Mouse (Mus musculus): Measurements from ENCODE around the gene Vkorc1l1.

The Vkorc1l1 gene

GRCm38 (mm10) chr5:129942073-129942939, 536 bp downstream of the Vkorc1l1 start:
- DNase-seq (ENCODE audit: low read depth): peak; percentile 63

DNA sequence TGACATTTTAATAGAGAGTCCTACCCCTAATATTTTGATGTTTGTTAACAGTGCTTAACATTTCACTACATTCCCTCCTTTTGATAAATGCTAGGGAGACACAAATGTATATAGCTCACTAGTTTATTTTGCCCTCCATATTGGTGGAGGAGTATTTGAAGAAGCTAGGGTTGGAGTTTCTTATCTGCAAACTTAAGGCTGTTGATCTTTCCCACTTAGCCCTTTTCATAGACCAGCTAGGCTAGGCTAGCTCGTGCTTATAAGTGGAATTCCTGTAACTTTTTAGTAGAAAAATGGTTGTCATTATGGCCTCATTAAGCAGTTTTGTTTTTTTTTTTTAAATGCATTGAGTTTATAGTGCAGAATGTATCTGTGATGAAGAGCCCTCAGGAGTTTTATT, 1.6 kb downstream of the Vkorc1l1 start:
- DNase-seq (ENCODE audit: low read depth): no peak

DNA sequence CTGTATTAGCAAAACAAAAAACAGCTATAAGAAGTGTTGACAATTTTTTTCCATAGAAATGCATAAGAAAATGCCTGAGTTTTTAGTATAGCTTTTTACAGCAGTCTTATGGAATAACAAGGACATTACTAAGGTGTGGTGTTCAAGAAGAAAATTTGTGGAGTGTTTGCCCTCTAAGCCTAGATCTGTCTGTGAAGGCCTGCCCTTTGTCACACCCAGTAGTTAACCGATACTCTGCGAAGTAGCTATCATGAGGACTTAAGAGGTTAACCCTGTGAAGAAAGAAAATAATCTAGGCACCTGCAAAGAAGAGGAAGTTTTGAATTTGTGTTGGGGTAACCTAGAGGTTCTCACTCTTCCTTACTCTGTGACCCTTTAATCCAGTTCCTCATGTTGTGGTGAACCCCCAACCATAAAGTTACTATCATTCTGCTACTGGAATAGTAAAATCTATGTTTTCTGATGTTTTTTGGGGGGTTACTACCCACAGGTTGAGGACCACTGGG, 5.8 kb downstream of the Vkorc1l1 start:
- DNase-seq (ENCODE audit: low read depth): no peak

GRCm38 (mm10) chr5:129952143-129952542, 10.4 kb downstream of the Vkorc1l1 start:
- DNase-seq (ENCODE audit: low read depth): no peak

GRCm38 (mm10) chr5:129954473-129955254, 12.9 kb downstream of the Vkorc1l1 start:
- peak; percentile 70 for DNase-seq (ENCODE audit: low read depth)

GRCm38 (mm10) chr5:129955792-129956191, 14.0 kb downstream of the Vkorc1l1 start:
- peak; percentile 99 for DNase-seq (ENCODE audit: low read depth)

- DNase-seq (ENCODE audit: low read depth): no peak
These were observed 21.5 kb downstream of the Vkorc1l1 start for GRCm38 (mm10) chr5:129963224-129963623.

DNA sequence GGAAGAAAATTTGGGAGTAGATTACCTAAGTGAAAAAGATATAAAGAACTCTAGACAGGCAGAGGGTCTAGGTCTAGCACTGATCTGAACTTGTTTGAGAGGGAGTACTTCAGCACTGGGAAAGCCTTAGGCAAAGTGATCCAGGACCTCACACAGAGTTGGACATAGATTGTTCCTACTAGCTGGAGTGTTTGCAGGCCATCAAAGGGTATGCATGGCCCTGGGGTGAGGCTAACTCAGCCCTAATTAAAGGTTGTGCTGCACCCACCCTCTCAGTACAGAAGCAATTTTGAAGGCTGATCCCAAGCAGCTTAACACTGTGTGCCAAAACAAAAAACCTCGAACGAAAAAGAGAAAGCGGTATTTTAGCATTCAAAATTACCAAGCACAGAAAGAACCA, 24.7 kb downstream of the Vkorc1l1 start:
- DNase-seq (ENCODE audit: low read depth): no peak

DNA sequence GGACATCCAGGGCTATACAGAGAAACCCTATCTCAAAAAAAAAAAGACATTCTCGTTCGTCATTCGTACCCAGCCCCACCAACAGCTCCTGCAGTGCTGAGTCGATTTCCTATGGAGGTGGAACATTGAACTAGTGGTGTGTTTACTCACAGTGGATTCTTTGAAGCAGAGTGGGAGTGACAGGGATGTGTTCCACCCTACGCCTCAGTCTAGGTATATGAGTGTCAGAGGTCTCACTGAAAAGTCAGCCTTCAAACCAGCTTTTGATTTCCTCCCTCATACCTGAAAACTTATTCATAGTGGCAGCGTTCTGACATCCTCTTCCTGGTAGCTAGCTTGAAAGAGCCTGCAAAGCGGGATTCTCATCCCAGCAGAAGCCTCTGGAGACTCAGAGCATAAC, 26.6 kb downstream of the Vkorc1l1 start:
- DNase-seq (ENCODE audit: low read depth): no peak

- DNase-seq (ENCODE audit: low read depth): peak; percentile 76
These were observed 29.7 kb downstream of the Vkorc1l1 start for GRCm38 (mm10) chr5:129971491-129971890.

GRCm38 (mm10) chr5:129974354-129974753, 32.6 kb downstream of the Vkorc1l1 start:
- no peak for DNase-seq (ENCODE audit: low read depth)

GRCm38 (mm10) chr5:129974866-129975311, 33.1 kb downstream of the Vkorc1l1 start:
- peak; percentile 63 for DNase-seq (ENCODE audit: low read depth)

DNA sequence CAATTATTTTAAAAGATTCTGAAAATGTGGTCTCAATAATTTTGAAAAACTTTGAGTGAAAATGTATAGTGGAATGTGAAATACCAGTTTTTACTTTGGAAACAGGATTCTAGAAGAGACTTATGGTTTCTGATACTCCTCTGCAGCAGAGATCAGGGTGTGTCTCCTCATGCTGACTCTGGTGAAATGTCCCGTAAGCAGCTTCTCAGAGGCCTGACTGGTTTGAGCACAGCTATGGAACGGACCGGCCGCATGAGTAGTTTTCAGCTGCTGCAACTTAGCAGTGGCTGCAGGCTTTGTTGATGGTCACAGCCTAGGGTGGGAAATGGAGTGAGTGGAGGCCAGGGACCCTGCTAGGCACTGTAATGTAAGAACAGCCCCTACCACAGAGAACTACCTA, 36.0 kb downstream of the Vkorc1l1 start:
- no peak for DNase-seq (ENCODE audit: low read depth)

DNA sequence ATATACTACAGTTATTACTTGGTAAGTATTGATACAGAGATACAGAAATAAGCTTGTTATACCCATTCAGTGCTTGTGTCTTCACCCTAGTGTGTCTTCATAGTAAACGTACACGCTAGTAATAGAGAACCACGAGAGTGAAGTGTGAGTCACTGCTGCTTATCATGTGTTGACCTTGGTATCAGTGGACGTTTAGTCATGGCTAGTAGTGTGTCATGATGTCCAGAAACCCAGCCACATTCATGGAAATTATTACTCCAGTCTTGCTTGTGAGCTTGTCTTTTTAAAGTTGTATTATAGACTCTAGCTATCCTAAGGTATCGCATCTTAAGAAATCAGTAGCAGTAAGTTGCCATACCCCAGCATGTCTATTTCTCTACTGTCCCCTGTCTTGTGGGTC, 36.8 kb downstream of the Vkorc1l1 start:
- peak; percentile 94 for DNase-seq (ENCODE audit: low read depth)

DNA sequence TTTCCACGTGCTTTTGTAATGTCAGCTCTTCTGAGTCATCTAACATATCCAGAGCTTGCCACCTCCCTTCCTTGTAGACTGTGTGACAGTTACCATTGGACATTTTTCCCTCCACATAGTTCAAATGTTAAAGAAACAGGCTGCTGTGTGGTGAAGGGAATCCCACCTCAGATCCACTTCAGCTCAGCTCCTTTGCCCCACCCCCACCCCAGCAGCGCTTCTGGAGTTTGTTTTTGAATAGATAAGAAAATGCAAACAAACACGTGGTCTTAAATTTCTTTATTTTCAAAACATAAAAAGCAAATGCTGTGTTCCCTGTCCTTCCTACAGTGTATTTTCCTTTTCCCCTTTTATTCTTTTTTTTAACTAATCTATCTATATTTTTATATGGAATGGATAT, 38.4 kb downstream of the Vkorc1l1 start:
- no peak for DNase-seq (ENCODE audit: low read depth)

DNA sequence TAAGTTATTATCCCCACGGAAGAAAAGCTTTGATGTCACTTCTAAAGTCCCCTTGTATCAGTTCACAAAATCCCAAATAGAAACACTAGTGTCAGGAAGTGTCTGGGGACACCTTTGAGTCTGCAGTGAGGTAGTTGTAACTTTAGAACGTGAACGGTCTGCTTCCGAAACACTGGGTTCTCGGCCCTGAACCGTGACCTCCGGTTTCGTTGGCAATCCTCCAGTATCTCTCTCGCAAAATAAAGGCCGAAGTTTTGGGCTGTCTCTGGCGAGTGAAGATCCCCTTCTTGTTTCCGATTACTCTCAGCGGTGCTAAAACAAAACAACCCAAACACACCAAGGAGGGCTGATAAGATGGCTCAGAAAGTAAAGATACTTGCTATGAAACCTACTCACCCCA, 47.6 kb downstream of the Vkorc1l1 start:
- DNase-seq (ENCODE audit: low read depth): no peak

GRCm38 (mm10) chr5:129991898-129992297, 50.1 kb downstream of the Vkorc1l1 start:
- DNase-seq (ENCODE audit: low read depth): no peak

DNA sequence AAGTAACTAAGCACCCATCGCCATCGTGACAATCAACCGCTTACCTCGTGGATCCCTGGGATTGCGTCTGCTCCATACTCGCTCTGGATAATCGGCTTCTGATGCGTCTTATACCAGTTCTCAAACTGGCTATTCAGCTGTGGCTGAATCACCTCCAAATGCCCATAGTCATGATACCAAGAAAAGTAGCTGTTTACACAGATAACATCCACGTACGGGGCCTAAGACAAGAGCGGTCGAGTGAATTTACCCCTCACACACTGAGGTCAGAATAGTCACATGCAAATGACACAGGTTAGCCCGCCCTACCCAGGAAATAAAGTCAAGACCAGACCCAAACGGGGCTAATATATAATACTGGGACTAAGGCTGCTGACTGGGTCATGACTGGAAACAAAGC, 51.6 kb downstream of the Vkorc1l1 start:
- no peak for DNase-seq (ENCODE audit: low read depth)

GRCm38 (mm10) chr5:129994989-129995388, 53.2 kb downstream of the Vkorc1l1 start:
- no peak for DNase-seq (ENCODE audit: low read depth)

GRCm38 (mm10) chr5:129997700-129998099, 55.9 kb downstream of the Vkorc1l1 start:
- DNase-seq (ENCODE audit: low read depth): peak; percentile 55

DNA sequence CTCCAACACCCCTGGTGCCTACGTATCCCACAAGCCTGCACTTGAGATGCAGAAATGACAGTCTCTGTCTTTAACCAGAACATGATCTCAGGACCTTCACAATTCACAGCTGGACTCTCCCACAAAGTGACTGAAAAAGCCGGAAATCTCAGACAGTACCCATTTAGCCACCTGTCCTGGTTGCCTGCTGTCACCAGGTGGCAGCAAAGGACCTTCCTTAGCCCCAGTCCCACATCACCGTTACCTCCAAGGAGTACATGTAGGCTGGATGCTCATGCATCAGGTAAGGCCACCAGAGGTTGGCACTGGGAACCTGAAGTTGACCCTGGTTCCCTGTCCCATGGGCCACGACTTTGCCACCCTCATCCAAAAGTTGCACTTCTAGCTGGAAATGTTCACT, 57.3 kb downstream of the Vkorc1l1 start:
- DNase-seq (ENCODE audit: low read depth): peak; percentile 71

GRCm38 (mm10) chr5:130000735-130001134, 59.0 kb downstream of the Vkorc1l1 start:
- DNase-seq (ENCODE audit: low read depth): no peak
